Mouse (Mus musculus): ENCODE measurements around the gene Nat14. TPM values are rescaled to one million over a fixed set of nuclear protein-coding genes. Genes with fewer than 3 reads are reported as not detected.
"Not testable (repeated sequence)": the region's sequence is repeated elsewhere in the genome, so short reads cannot be mapped to it uniquely, and the experiment has no call there.

The Nat14 gene
- total RNA-seq (2021) = 1 to 10 TPM; 5.5 to 8.5 TPM
- long read RNA-seq, experiment 1, partial matches to known transcripts = 0 of 6 reads
- long read RNA-seq, experiment 1, other reads (novel, unspliced or antisense) = 2 of 6 reads
- long read RNA-seq, experiment 2, partial matches to known transcripts = 0 of 3 reads
- long read RNA-seq, experiment 2, other reads (novel, unspliced or antisense) = 3 of 3 reads

DNA sequence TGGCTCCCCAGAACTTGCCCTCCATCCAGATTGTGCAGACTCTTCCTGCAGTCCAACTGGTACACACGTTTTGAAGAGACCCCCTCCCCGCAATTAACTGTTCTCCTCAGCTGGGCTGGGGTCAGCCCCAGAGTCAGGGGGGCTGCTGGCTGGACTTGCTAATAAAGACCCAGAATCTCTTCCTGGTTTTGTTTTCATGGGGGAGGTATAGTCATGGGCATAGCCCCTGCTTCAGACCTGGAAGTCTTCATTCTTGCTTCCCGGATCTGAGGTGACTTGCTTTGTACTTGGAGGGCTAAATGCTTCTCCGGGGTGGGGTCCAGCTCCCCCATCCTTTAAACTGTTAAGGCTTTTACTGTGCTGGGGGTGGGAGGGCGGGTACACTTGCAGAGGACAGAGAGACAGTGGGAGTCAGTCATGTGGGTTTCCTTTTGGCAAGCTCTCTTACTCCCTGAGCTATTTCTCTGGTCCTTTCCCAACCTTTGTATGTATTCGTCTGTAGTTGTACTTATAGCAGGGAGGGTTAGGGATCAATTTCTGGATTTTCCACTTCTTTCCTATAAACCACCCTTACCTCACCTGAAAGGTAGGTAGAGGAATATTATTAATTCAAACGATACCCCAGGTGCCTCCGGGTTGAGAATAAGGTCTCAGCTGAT lies at the start of gene Nat14:
Gene Nat14 (plus strand): TSS at position 205 of the 659 bp plus-strand sequence.
- DNase-seq = no peak

DNA sequence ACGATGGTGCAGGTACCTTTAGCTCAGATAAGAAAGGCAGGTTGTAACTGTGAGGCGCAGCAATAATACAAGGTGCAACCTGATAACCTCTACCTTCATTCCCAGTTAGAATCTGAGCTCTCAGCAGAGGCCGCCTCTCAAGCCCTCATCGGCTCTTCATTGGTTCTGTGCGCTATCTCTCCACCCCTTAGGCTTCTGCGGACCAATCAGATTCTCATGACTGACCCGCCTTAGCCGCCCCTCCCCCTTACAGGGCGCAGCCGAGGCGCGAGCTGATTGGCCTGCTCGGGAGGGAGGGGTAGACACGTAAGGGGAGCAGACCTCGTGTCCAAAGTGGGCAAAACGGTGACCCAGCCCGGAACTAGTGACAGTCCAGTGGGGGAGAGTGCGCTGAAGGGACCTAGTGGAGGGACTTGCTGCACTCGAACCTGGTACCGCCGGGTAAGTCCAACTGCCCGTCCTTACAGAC lies 45.0 kb upstream of the Nat14 start, which contains the start of gene Isoc2a:
Gene Isoc2a (plus strand): TSS at position 401 of the 469 bp plus-strand sequence.
- peak; percentile 92 for DNase-seq

DNA sequence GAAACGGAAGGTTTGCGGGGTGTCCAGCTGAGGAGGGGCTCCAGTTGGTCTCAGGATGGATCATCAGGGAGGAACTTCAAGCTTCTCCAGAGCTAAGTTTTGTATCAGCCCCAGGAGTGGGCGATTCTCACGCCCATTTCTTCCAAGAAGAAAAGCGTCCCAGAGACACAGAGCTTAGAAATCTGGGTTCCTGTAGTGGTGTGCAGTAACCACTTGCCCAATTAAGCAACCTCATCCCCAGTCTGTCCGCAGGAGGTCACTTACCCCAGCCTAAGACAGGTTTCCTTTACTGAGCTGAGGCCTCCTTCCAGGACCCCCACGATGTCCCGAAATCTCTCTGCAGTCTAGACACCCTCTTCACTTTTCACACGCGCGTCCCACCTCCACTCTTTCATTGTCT lies 44.6 kb upstream of the Nat14 start:
- no peak for DNase-seq

DNA sequence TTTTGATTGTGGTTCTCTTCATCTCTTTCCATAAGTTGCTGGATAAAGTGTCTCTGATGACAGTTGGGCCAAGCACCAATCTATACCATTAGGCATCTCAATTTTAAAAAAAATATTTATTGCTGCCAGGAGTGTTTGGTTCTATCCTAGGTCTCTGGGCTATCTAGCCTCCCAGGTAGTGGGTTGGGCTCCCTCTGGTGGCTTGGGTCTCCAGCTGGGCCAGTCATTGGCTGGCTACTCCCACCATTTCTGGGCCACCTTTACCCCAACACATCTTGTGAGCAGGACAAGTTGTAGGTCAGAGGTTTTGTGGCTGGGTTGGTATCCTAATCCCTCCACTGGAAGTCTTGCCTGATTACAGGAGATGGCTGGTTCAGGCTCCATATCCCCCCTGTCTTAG lies 43.6 kb upstream of the Nat14 start:
- DNase-seq = no peak

DNA sequence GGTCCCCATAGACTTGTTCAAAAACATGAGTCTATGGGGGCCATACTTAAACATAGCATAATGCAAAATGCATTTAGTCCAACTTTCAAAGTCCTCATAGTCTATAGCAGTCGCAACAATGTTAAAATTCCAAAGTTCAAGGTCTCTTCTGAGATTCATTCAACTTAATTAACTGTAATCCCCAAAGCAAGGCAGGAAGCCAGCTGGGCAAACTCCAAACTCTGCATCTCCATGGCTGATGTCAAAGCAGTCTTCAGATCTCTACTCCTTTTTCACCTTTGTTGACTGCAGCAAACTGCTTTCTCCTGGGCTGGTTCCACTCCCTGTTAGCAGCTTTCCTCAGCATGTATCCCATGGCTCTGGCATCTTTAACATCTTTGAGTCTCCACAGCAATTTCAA lies 42.8 kb upstream of the Nat14 start:
- DNase-seq = not testable (repeated sequence)

DNA sequence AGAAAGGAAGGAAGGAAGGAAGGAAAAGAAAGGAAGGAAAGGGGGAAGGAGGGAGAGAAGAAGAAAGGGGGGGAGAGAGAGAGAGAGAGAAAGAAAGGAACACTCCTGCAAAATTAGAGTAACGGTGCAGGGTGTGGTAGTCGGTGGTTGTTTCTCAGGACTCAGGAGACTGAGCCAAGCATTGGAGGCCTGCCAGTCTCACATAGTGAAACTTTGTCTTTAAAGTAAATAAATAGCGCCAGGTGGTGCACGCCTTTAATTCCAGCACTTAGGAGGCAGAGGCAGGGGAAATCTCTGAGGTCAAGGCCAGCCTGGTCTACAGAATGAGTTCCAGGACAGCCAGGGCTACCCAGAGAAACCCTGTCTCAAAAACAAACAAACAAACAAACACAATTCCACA lies 35.1 kb upstream of the Nat14 start:
- DNase-seq = peak; percentile 54

DNA sequence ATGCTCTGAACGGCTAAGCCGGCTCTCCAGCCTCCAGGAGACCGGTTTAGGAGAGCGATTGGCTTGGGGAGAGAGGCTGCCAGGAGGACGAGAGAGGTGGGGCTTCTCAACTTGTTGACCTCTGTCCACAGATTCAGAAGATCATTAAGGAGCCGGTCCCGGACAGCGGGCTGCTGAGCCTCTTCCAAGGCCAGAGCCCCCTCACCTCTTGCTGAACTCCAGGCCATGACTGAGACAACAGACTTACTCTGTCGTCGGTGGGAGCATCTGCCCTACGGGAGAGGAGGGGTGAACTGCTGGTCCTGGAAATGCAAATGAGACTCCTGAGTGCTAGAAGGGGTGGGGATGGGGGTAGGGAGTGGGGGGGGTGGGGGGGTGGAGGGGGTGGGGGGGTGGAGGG lies 26.6 kb upstream of the Nat14 start:
- DNase-seq = no peak

DNA sequence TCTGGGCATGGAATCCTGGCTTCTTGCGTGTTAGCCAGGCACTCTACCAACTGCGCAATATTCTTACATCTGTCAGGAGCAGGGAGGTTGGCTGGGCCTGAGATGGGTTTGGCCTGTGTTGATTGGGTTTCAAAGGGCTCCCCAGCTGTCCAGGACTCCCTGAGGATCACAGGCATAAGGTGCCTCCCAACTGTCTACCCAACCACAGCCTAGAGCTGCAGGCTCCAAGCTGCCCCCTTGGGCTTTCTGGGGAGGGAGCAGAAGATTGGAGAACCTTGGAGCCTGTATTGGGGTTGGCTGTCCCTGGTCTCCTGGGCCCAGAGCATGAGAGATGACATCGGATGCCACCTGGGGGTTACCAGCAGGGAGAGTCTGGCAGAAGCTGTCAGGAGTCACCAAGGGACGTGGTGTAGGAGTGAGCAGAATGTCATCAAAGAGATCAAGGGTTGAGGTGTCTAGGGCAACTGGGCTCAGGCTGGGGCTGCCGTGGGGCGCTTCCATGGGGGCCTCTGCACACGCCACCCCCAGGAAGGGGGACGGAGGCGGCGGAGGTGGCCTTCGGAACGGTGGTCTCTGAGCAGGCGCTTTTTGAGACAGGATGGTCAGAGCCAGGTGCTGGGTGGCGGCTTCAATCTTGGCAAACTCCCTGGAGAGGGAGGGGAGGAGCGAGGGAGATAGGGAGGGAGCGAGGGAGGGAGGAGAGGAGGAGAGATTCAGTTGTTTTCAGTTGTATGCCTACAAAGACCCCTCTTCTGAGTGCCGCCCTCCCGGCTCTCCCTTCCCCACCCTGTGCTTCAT lies 22.8 kb upstream of the Nat14 start:
- peak; percentile 52 for DNase-seq

DNA sequence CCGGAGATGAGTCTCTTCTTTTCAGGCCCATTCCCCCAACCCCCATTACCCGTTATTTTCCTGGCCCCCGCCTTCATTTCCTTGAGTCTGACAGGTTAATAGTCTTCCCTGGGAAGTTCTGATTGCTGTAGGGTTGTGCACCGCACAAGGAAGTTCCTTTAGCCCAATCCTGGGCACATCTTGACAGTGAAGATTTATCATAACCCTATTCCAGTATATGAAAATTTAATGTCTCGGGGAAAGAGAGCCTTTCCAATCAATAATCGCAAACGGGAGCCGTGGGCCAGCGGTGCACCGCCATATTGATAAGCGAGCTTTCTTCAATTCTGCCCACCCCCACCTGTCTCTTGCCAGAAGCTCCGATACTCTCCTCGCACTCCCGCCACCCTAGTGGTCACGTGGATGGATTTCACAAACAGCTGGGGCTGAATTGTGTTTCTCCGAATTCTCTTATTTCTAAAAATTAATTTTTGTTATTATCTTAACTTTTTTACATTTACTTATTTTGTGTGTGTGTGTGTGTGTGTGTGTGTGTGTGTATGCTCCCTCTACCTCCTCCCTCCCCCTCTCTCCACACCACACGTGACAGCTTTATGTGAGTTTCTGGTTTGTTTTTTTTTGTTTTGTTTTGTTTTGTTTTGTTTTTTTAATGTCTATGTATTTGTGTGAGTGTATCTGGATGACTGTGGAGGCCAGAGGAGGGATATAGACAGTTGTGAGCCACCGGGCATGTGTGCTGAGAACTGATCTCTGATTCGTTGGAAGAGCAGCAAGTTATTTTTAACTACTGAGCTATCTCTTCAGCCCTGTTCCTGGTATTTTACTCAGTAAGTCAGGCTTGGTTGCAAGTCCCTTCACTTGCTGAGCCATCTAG lies 21.9 kb upstream of the Nat14 start:
- peak; percentile 52 for DNase-seq

DNA sequence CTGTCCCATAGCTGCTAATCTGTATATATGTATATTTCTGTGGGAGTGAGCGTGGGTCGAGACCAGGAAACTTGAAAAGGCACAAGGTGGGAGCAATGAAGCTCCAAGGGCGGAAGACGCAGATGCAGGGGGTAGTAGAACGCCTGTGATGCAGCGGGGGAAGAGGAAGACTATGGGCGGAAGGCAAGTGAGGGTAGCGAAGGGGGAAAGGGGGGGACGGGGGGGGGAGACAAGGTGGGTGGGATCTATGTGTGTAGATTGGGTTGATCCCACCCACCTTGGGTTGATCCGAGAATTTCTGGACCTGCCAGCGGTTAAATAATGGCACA lies 21.3 kb upstream of the Nat14 start:
- DNase-seq = no peak

DNA sequence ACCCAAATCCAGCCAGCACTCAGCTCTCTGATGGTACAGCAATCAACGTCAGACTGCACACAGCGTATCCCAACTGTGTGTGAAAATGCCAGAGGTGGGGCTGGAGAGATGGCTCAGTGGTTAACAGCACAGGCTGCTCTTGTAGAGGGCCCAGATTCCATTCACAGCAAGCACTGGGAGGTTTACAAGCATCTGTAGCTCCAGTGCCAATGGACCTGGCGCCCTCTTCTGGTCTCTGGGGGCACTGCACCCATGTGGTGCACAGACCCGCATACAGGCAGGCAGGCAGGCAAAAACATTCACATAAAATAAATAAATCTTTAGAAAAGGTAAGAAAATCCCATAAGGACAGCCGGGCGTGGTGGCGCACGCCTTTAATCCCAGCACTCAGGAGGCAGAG lies 20.7 kb upstream of the Nat14 start:
- peak; percentile 56 for DNase-seq

DNA sequence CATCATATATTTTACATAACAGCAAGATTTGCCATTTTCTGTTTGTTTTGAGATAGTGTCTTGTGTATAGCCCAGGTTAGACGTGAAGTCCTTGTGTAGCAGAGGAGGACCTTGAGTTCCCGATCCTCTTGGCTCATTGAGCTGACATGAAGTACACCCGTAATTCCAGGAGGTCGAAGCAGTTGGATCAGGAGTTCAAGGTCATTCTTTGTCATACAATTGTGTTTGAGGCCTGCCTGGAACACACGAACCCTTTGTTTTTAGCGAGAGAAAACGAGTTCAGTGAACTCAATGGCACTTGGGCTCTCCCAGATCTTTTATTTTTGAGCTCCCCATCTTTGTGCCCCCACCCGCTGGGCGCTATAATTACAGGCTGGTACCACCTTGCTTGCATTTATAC lies 19.4 kb upstream of the Nat14 start:
- no peak for DNase-seq

DNA sequence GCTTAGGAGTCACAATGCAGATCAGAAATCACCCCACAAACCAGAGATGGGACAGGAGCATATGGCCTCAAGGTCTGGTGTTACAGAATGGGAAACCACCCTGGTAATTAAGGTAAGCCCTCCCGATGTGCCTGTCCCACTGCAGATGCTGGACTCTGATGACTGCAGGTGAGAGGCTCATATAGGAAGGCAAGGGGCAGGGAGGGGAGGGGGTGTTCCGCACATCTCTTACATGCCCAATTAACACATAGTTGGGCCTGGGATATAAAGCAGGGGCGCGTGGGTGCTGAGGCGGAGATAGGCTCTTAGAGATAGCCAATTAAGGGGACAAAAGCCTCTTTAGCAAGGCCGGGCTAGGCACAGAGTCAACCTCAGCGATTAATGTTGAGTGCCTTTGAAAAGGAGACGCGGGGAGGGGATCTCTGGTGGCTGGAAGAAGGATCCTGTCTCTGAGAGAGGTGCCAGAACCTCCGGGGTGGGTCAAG lies 15.3 kb upstream of the Nat14 start, which contains the start of gene Gm36210:
Gene Gm36210 (minus strand): TSS at position 51 of the 485 bp plus-strand sequence.
- DNase-seq = no peak

DNA sequence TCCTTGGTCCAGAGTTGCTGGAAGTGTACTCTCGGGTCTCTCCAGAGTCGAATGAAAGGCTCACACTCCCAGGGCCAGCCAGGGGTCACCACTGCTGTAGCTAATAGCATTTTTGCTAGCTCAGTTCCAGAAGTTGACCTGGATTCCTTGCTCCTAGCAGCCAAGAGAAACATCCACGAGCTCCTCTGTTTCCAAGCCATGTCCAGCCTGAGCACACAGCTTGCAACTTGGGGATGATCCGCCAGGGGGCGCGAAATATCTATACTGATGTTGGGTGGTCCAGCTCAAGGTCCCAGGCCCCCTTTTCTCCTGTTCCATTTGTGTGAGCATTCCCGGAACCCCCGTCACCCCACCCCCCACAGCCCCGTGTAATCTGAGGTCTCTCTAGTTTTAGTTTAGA lies 10.3 kb upstream of the Nat14 start:
- DNase-seq = peak; percentile 73

DNA sequence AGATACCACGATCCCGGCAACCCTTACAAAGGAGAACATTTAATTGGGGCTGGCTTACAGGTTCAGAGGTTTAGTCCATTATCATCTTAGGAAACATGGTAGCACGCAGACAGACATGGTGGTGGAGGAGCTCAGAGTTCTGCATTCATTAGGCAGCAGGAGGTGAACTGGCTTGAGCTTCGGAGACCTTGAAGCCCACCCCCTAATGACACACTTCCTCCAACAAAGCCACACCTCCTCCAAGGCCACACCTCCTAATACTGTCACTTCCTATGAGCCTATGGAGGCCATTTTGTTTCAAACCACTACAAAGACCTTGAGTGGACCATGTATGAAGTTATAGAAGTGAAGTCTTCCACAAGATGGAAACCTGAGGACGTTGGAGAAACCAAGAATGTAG lies 9.6 kb upstream of the Nat14 start:
- no peak for DNase-seq

DNA sequence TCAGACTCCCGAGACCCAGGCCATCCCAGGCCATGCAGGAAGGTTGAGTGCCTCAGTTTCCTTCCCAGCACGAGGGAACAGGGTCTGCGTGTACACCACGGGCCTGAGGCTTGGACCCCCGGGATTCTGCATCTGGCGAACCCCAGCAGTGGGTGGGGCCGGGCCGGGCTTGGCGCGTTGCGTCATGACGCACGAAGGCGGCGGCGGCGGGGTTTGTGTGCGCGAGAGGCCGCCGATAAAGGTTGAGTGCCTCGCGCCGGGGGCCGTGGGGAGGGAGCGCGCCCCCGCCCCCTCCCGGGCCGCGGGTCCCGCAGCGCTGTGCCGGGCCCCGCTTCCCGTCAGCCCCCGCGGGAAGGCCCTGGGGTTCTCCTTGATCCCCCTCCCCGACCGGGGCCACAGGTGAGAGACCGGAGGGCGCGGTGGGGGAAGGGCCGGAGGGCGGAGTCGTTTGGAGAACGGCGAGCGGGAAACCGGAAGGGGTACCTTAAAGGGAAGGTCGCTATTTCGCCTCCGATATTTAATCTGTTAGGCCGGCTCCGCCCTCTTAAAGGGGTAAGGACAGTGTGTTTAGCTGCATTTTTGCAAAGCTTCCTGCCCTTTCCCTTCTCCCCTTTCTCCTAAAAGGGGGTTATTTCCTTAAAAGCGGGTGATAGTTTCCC lies 6.7 kb upstream of the Nat14 start, which contains the start of gene Zfp628:
Gene Zfp628 (plus strand): TSS at position 211 of the 659 bp plus-strand sequence.
- DNase-seq = peak; percentile 96

DNA sequence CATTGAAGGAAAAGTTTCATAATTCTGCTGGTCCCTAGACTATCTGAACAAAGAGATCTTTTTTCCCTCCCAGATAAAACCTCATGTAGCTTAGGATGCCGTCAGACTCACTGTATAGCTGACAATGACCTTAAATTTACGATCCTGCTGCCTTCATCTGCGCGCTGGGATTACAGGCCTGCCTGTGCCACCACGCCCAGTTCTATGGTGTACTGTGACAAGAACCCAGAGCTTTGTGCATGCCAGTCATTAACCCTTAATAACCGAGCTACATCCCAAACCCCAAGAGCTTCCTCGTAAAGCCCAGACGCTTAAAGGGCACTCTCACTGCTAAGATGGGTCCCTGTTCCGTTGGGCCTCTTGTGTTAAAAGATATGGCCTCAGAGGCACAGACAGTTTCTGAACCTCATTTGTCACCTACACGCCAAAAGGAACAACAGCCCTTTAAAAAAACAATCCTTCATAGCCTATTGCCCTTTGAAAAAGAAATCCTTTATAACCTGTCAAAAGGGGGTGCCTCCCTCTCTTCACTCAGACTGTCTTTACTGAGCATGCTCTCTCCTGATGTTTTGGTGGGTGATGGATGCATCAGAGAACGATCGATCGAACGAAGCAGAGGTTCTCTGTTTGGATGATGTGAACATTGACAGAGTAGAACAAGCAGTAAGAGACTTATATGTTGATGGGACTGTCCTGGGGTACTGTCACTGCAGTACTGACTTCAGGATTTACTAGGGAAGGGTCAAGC lies 6.0 kb upstream of the Nat14 start:
- DNase-seq = no peak

DNA sequence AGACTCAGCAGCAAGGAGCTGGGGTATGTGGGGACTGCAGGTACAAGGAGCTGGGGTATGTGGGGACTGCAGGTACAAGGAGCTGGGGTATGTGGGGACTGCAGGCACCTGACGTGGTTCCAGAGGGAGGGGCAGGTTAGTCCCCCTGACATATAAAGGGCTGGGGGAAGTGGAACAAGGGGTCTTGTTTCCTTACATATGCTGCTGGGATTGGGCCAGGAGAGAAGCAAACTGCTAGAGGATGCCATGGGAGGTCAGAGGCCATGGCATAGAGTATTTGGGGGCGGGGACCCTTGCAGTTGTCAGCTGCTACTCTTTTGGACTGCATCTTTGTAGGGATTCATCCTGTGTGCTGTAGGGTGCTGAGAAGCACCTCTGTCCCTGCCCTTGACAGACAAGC lies 4.3 kb upstream of the Nat14 start:
- DNase-seq = no peak

DNA sequence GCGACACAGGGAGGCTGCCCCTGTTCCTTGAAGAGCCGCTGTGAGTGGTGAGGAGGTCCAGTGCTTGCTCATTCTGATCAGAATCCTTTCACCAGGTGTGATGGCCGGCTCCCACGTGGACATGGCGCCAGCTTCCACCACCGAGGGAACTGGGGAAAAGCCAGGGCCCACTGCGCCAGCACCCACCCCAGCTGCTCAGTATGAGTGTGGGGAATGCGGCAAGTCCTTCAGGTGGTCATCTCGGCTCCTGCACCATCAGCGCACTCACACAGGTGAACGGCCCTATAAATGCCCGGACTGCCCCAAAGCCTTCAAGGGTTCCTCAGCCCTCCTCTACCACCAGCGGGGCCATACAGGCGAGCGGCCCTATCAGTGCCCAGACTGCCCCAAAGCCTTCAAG lies 3.1 kb upstream of the Nat14 start:
- peak; percentile 0 for DNase-seq

DNA sequence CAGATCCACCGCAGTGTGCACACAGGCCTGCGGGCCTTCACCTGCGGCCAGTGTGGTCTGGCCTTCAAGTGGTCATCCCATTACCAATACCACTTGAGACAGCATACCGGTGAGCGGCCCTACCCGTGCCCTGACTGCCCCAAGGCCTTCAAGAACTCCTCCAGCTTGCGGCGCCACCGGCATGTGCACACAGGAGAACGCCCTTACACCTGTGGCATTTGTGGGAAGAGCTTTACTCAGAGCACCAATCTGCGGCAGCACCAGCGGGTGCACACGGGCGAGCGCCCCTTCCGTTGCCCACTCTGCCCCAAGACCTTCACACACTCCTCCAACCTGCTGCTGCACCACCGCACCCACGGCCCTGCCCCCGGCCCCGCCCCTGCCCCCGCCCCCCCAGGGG lies 2.7 kb upstream of the Nat14 start:
- DNase-seq = peak; percentile 2

DNA sequence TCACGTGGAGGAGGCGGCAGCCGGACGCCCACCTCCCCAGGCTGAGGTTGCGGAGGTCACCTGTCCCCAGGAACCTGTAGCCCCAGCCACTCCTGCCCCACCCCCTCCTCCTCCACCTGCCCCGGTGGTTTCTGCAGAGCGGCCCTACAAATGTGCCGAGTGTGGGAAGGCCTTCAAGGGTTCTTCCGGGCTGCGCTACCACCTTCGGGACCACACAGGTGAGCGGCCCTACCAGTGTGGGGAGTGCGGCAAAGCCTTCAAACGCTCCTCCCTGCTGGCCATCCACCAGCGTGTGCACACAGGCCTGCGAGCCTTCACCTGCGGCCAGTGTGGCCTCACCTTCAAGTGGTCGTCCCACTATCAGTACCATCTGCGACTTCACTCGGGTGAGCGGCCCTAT lies 1.9 kb upstream of the Nat14 start:
- DNase-seq = peak; percentile 6
